Mouse (Mus musculus): ENCODE data around the gene Noct.

Noct gene

DNA sequence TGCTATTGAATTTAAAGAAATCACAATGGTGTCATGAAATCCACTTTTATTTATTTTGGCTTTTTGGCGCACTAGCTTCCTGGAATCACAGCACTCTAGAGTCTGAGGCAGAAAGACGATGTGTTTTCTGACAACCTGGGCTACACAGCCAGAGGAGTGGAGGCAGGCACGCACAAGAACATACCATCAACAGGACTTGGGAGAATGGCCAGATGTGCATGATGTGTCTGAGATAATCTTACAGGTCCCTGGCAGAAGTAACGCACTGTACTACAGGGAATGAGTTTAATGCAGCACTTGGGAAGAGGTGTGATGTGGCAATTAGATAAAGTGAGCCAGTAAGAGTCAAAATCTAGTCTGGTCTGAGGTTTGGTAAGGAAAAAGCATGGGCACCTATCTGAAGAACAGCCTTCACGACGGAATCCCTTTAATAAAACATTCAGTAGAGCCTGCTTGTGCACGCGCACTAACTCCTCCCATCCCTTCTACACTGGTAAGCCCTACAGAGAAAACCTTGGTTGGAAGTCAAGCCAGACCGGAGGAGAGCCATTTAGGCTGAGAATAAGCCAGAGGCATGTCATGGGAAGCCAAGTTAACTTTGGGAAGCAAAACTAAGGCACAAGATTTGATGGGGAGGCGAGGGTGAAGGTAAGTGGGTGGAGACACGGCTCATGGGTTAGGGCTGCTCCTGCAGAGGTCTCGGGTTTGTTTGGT is 28.6 kb downstream of the Noct start:
- peaks cover 74% of the 10 kb centered on the region for H3K4me1 ChIP-seq (replicated peaks; ENCODE audit: low read depth, low read length)
- H3K27me3 ChIP-seq (ENCODE audit: insufficient read depth, low read length): no peaks in the 10 kb centered on the region
- no peak overlapping the region for H3K4me3 ChIP-seq (replicated peaks; ENCODE audit: low read length)
- no peaks in the 10 kb centered on the region for H3K9me3 ChIP-seq (ENCODE audit: low read length)
- peaks cover 99% of the 10 kb centered on the region for H3K36me3 ChIP-seq (ENCODE audit: insufficient read depth, low read length)
- TF ChIP-seq CTCF (conservative IDR thresholded peaks at IDR 0.05; ENCODE audit: low read length) (no peak), NANOG (IDR thresholded peaks at IDR 0.05; ENCODE audit: borderline replicate concordance, low read length) (no peak), POU5F1 (IDR thresholded peaks at IDR 0.05; ENCODE audit: borderline replicate concordance, low read length) (no peak)

DNA sequence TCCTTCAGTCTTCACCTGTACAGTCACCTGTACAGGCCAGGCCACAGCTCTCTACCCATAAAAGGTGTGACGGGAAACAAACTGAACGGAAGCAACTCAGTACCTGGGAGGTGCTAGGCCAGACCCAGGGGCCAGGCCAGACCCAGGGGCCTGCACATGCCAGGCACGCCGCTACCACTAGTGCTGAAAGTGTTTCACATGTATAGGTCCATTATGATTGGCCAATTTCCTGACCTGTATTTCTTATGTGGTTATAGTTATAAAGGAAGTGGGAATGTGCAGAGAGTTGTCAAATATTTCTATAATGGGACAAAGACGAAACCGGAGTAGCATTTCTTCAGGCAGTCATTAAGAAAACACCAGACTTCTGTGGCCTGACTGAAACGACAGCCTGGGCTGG is 30.5 kb downstream of the Noct start:
- Histone ChIP-seq H3K36me3 (ENCODE audit: insufficient read depth, low read length) (peaks cover 98% of the 10 kb centered on the region), H3K9me3 (ENCODE audit: low read length) (no peaks in the 10 kb centered on the region), H3K4me3 (replicated peaks; ENCODE audit: low read length) (no peak overlapping the region), H3K27me3 (ENCODE audit: insufficient read depth, low read length) (no peaks in the 10 kb centered on the region), H3K4me1 (replicated peaks; ENCODE audit: low read depth, low read length) (peaks cover 54% of the 10 kb centered on the region)
- TF ChIP-seq NANOG (IDR thresholded peaks at IDR 0.05; ENCODE audit: borderline replicate concordance, low read length): no peak
- no peak for TF ChIP-seq CTCF (conservative IDR thresholded peaks at IDR 0.05; ENCODE audit: low read length)
- no peak for TF ChIP-seq POU5F1 (IDR thresholded peaks at IDR 0.05; ENCODE audit: borderline replicate concordance, low read length)

- Histone ChIP-seq H3K4me1 (replicated peaks; ENCODE audit: low read depth, low read length) (peaks cover 40% of the 10 kb centered on the region), H3K27me3 (ENCODE audit: insufficient read depth, low read length) (no peaks in the 10 kb centered on the region), H3K36me3 (ENCODE audit: insufficient read depth, low read length) (peaks cover 98% of the 10 kb centered on the region), H3K4me3 (replicated peaks; ENCODE audit: low read length) (no peak overlapping the region), H3K9me3 (ENCODE audit: low read length) (no peaks in the 10 kb centered on the region)
- no peak for TF ChIP-seq NANOG (IDR thresholded peaks at IDR 0.05; ENCODE audit: borderline replicate concordance, low read length)
- no peak for TF ChIP-seq CTCF (conservative IDR thresholded peaks at IDR 0.05; ENCODE audit: low read length)
- no peak for TF ChIP-seq POU5F1 (IDR thresholded peaks at IDR 0.05; ENCODE audit: borderline replicate concordance, low read length)
Observed at GRCm38 (mm10) chr3:51256450-51256849, 32.2 kb downstream of the Noct start.

DNA sequence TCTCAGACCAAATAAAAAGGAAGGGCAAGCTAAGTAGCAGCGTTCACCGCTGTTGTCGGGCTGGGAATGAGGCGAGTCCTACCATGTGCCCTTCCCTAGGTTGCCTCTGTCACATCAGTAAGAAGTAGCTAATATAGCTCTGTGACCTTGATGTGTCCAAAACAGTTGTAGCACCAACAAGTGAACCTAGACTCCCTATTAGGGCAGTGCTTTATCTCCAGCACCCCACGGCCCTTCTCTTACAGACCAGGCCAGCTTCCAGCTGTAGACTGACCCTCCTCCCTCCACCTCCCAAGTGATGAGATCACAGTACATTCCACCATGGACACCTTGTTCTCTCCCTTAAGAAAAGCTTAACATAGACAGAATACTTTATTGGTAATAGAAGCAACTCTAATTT is 33.8 kb downstream of the Noct start:
- no peak overlapping the region for H3K4me3 ChIP-seq (replicated peaks; ENCODE audit: low read length)
- H3K36me3 ChIP-seq (ENCODE audit: insufficient read depth, low read length): peaks cover 98% of the 10 kb centered on the region
- TF ChIP-seq POU5F1 (IDR thresholded peaks at IDR 0.05; ENCODE audit: borderline replicate concordance, low read length) (no peak), CTCF (conservative IDR thresholded peaks at IDR 0.05; ENCODE audit: low read length) (no peak), NANOG (IDR thresholded peaks at IDR 0.05; ENCODE audit: borderline replicate concordance, low read length) (no peak)
- no peaks in the 10 kb centered on the region for H3K9me3 ChIP-seq (ENCODE audit: low read length)
- H3K27me3 ChIP-seq (ENCODE audit: insufficient read depth, low read length): no peaks in the 10 kb centered on the region
- H3K4me1 ChIP-seq (replicated peaks; ENCODE audit: low read depth, low read length): peaks cover 24% of the 10 kb centered on the region

DNA sequence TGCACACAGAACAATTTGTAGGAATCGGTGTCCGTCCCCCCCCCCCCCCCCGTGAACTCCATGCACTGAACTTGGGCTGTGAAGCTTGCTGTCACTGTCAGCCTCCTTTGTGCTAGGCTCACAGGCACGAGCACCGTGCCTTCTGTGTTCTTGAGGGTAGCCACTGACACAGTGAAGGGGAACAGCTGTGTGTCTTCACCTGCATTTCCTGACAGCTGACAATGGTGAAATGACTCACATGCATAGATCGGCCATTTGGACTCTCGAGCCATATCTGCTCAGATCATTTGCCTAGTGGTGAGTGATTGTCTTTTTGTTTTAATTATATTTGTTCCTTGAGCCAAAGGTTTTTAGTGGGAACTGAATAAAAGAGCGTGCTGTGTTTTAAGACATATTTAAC is 38.7 kb downstream of the Noct start:
- TF ChIP-seq NANOG (IDR thresholded peaks at IDR 0.05; ENCODE audit: borderline replicate concordance, low read length): no peak
- TF ChIP-seq CTCF (conservative IDR thresholded peaks at IDR 0.05; ENCODE audit: low read length): no peak
- no peak for TF ChIP-seq POU5F1 (IDR thresholded peaks at IDR 0.05; ENCODE audit: borderline replicate concordance, low read length)

DNA sequence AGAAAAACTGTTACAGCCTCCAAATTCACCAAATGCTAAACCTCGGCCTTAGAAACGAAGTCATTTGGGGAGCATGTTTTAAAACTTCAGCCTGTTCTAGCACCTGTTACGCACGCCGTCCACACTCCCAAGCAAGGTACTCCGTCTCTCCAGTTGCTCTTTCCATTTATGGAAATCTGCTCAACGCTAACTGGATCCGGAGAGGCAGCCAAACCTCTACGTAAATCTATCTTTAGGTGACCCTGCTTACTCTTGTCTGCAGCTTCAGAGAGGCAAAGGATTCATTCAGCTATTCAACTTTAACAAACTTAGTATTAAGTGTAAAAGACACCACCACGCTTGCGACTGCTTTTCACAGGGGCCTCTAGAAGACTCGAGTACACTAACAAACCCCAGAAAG is 44.2 kb downstream of the Noct start:
- Histone ChIP-seq H3K9me3 (ENCODE audit: low read length) (peaks cover 17% of the 10 kb centered on the region), H3K4me1 (replicated peaks; ENCODE audit: low read depth, low read length) (peaks cover 5% of the 10 kb centered on the region; the same call in 1 of the 2 replicates), H3K27me3 (ENCODE audit: insufficient read depth, low read length) (no peaks in the 10 kb centered on the region), H3K4me3 (replicated peaks; ENCODE audit: low read length) (no peak overlapping the region), H3K36me3 (ENCODE audit: insufficient read depth, low read length) (peaks cover 31% of the 10 kb centered on the region)
- TF ChIP-seq NANOG (IDR thresholded peaks at IDR 0.05; ENCODE audit: borderline replicate concordance, low read length) (no peak), POU5F1 (IDR thresholded peaks at IDR 0.05; ENCODE audit: borderline replicate concordance, low read length) (no peak), CTCF (conservative IDR thresholded peaks at IDR 0.05; ENCODE audit: low read length) (no peak)

More for the DNA sequence above, 38.7 kb downstream of the Noct start:
- no peaks in the 10 kb centered on the region for H3K27me3 ChIP-seq (ENCODE audit: insufficient read depth, low read length)
- H3K4me3 ChIP-seq (replicated peaks; ENCODE audit: low read length): no peak overlapping the region
- peaks cover 85% of the 10 kb centered on the region for H3K36me3 ChIP-seq (ENCODE audit: insufficient read depth, low read length)
- no peaks in the 10 kb centered on the region for H3K4me1 ChIP-seq (replicated peaks; ENCODE audit: low read depth, low read length)
- H3K9me3 ChIP-seq (ENCODE audit: low read length): peaks cover 17% of the 10 kb centered on the region

DNA sequence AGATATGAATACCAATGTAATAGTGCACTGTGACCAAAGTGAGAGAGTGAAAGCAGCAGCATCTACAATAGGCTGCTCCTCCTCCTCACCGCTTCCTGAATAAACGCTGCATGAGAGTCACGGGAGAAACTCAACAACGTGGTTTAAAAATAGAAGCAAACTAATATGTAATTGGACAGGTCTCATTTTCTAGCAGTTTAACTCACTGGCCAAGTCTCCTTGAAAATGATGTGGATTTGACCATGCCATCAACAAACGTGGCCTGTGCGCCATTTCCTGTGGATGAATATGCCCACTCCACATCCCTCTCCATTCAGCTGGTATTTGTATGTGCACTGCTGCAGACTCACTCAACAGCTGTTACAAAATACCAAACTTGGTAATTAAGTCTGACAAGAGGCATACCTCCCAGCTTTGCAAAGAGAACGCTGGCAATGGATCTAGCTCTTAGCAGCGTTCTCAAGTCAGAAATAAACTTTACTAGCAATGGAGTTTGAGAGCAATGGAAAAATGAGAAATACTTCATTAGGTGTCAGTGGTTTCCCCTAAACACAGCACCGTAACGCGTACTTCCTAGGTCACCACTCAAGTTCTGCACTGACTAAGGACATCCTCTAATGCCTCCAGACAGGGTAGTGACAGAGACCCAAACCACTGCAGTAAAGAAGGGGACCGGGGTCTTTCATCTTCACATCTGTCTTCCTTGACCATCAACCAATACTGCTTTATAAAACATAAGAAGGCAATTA is 46.0 kb downstream of the Noct start:
- Histone ChIP-seq H3K36me3 (ENCODE audit: insufficient read depth, low read length) (peaks cover 13% of the 10 kb centered on the region), H3K27me3 (ENCODE audit: insufficient read depth, low read length) (no peaks in the 10 kb centered on the region), H3K4me1 (replicated peaks; ENCODE audit: low read depth, low read length) (peaks cover 11% of the 10 kb centered on the region), H3K4me3 (replicated peaks; ENCODE audit: low read length) (no peak overlapping the region), H3K9me3 (ENCODE audit: low read length) (0 out of 2 replicates have a peak, but pooled peaks cover under 1% of the 10 kb centered on the region)
- TF ChIP-seq POU5F1 (IDR thresholded peaks at IDR 0.05; ENCODE audit: borderline replicate concordance, low read length) (no peak), NANOG (IDR thresholded peaks at IDR 0.05; ENCODE audit: borderline replicate concordance, low read length) (no peak), CTCF (conservative IDR thresholded peaks at IDR 0.05; ENCODE audit: low read length) (no peak)

DNA sequence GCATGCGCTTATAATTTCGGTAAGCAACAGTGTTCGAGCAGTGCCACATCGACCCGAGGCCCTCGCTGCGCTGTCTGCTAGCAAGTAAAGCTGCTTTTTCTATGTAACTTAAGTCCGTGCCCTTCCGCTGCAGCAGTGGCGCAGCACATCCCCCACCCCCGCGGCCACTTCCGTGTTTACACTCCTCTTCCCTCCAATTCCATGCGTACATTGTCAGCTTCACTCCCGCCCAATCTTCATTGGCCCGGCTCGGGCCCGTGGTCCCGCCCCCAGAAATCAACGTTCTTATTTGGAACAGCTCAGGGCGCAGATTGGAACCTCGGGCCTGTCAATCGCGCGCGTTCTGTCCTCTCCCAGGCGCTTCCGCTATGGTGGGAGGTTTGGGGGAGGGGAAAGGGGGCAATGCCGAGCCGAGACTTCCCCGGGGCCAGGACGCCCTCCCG is 51.7 kb downstream of the Noct start:
- TF ChIP-seq CTCF (conservative IDR thresholded peaks at IDR 0.05; ENCODE audit: low read length) (no peak), POU5F1 (IDR thresholded peaks at IDR 0.05; ENCODE audit: borderline replicate concordance, low read length) (no peak), NANOG (IDR thresholded peaks at IDR 0.05; ENCODE audit: borderline replicate concordance, low read length) (no peak)
- peak overlapping the region; percentile 98 for H3K4me3 ChIP-seq (replicated peaks; ENCODE audit: low read length)
- H3K9me3 ChIP-seq (ENCODE audit: low read length): no peaks in the 10 kb centered on the region
- H3K4me1 ChIP-seq (replicated peaks; ENCODE audit: low read depth, low read length): peaks cover 25% of the 10 kb centered on the region
- H3K36me3 ChIP-seq (ENCODE audit: insufficient read depth, low read length): no peaks in the 10 kb centered on the region
- no peaks in the 10 kb centered on the region for H3K27me3 ChIP-seq (ENCODE audit: insufficient read depth, low read length)
